Mouse (Mus musculus) liver, adult 2 months (tissue): ENCODE results near the gene Cacng4.

ENCODE experiments used
- CTCF ChIP-seq: fragments of 200-500 bp; IDR thresholded peaks from 2 replicates; pipeline ENCODE4 v1.5.1; 2011; ENCODE audit warnings: low read depth, low read length, control low read depth
- POLR2A ChIP-seq: fragments of 200-500 bp; IDR thresholded peaks from 2 replicates; pipeline ENCODE4 v1.6.1; 2011; ENCODE audit warnings: low read length, control low read depth; ENCODE audit not compliant: insufficient read depth; ENCODE audit errors: extremely low read depth

- TF ChIP-seq CTCF: no peak
- no peak for TF ChIP-seq POLR2A
Measured at GRCm38 (mm10) chr11:107738418-107739099, 55.8 kb downstream of the Cacng4 start.
